Mouse (Mus musculus) limb, embryonic 14.5 days (tissue): ENCODE data around the gene Tmem8b. TPM values are rescaled to one million over a fixed set of nuclear protein-coding genes. Genes with fewer than 3 reads are reported as not detected.

ENCODE experiments used
- ATAC-seq: fragments of 200-750 bp; cut with Nextera tagmentation; 2 replicates; pipeline ENCODE4 v1.8.0; 2017; ENCODE audit warnings: low read depth, moderate number of reproducible peaks, moderate TSS enrichment; ENCODE audit not compliant: low FRiP score
- DNase-seq: peaks from one replicate; pipeline ENCODE4 v3.0.0-alpha.2; 2015; ENCODE audit warnings: low spot score
- H3K27ac ChIP-seq: fragments of 300-500 bp; sonication (generic); replicated peaks from 2 replicates; pipeline ENCODE4 v1.5.1; 2014; ENCODE audit warnings: low read depth, mild to moderate bottlenecking, low read length, moderate library complexity, mixed read lengths
- H3K27me3 ChIP-seq: fragments of 300-500 bp; sonication (generic); 2 replicates; pipeline ENCODE4 v1.6.1; 2014; ENCODE audit warnings: low read length, mixed read lengths; ENCODE audit not compliant: control insufficient read depth, insufficient read depth
- H3K36me3 ChIP-seq: fragments of 300-500 bp; sonication (generic); 2 replicates; pipeline ENCODE4 v1.6.1; 2014; ENCODE audit warnings: mild to moderate bottlenecking, low read length, moderate library complexity, mixed read lengths; ENCODE audit not compliant: control insufficient read depth, insufficient read depth
- H3K4me1 ChIP-seq: fragments of 300-500 bp; sonication (generic); 2 replicates; pipeline ENCODE4 v1.6.1; 2014; ENCODE audit warnings: antibody characterized with exemption, low read length, mixed read lengths; ENCODE audit not compliant: control insufficient read depth, insufficient read depth
- H3K4me2 ChIP-seq: fragments of 300-500 bp; sonication (generic); replicated peaks from 2 replicates; pipeline ENCODE4 v1.6.1; 2014; ENCODE audit warnings: low read depth, mild to moderate bottlenecking, low read length, moderate library complexity; ENCODE audit not compliant: severe bottlenecking
- H3K4me3 ChIP-seq: fragments of 300-500 bp; sonication (generic); replicated peaks from 2 replicates; pipeline ENCODE4 v1.5.1; 2014; ENCODE audit warnings: low read length
- H3K9ac ChIP-seq: fragments of 300-500 bp; sonication (generic); 2 replicates; pipeline ENCODE4 v1.6.1; 2014; ENCODE audit warnings: mild to moderate bottlenecking, low read depth, low read length, moderate library complexity; ENCODE audit not compliant: severe bottlenecking
- H3K9me3 ChIP-seq: fragments of 300-500 bp; sonication (generic); 2 replicates; pipeline ENCODE4 v1.6.1; 2016; ENCODE audit warnings: low read length; ENCODE audit not compliant: control insufficient read depth
- POLR2A ChIP-seq: fragments of 200-500 bp; IDR thresholded peaks from 2 replicates; pipeline ENCODE4 v1.8.0; 2012; ENCODE audit warnings: inconsistent platforms, mild to moderate bottlenecking, moderate library complexity, borderline replicate concordance; ENCODE audit not compliant: insufficient read depth, insufficient read length; ENCODE audit errors: extremely low read depth
- WGBS: fragments of 180-500 bp; shearing (Covaris S2); extraction: QIAGEN DNeasy Blood & Tissue Kit; methylation state at CpG from one replicate; pipeline ENCODE4 v1.1.7; 2014; 5-methylcytosine and 5-hydroxymethylcytosine counted together
- polyA plus RNA-seq, 2 experiments: library from polyadenylated mRNA; depleted of rRNA in 1 of 2; stranded (reverse) in 1 of 2; unstranded in 1 of 2; fragments of >200 nt; fragmentation: Nextera tagmentation in 1 of 2; extraction: Ambion mirVana in 1 of 2; gene quantifications; 2 replicates each; pipeline versions ENCODE4 v1.2.1 to v1.2.3; 2012 to 2014

Gene Tmem8b
- polyA plus RNA-seq, 2 experiments: 3.8 to 16.0 TPM

GRCm38 (mm10) chr4:43631046-43631955 is 37.5 kb upstream of the Tmem8b start, which contains the start of gene Npr2:
TSS of gene Npr2 (plus strand) at chr4:43631935.
- Histone ChIP-seq H3K4me2 (peak within 1 kb of the TSS; percentile 93), H3K27ac (peak within 1 kb of the TSS; percentile 74), H3K9me3 (no peaks in the 10 kb centered on the region), H3K4me3 (peak within 1 kb of the TSS; percentile 68), H3K9ac (peak within 1 kb of the TSS; percentile 97), H3K27me3 (no peaks in the 10 kb centered on the region), H3K4me1 (peaks cover 26% of the 10 kb centered on the region), H3K36me3 (no peaks in the 10 kb centered on the region)
- TF ChIP-seq POLR2A: no peak
- ATAC-seq (peak; percentile 66), DNase-seq (peak; percentile 34)
- 1% methylated on average over 32 of the region's 70 CpGs for WGBS

- H3K27me3 ChIP-seq: no peaks in the 10 kb centered on the region
- peaks cover 26% of the 10 kb centered on the region for H3K4me1 ChIP-seq
- no peaks in the 10 kb centered on the region for H3K9me3 ChIP-seq
- DNase-seq: no peak
- H3K4me2 ChIP-seq: peak overlapping the region; percentile 93
- TF ChIP-seq POLR2A: no peak
- H3K9ac ChIP-seq: peak overlapping the region; percentile 97
- peak overlapping the region; percentile 68 for H3K4me3 ChIP-seq
- H3K36me3 ChIP-seq: no peaks in the 10 kb centered on the region
- 46% methylated on average over 42 of the region's 42 CpGs for WGBS
- peak; percentile 3; the same call in 1 of the 2 replicates for ATAC-seq
- peak overlapping the region; percentile 74; the same call in 1 of the 2 replicates for H3K27ac ChIP-seq
These were observed 36.5 kb upstream of the Tmem8b start for GRCm38 (mm10) chr4:43631956-43632920.

GRCm38 (mm10) chr4:43633296-43633695 is 35.5 kb upstream of the Tmem8b start:
- H3K36me3 ChIP-seq: no peaks in the 10 kb centered on the region
- H3K27ac ChIP-seq: no peak overlapping the region
- ATAC-seq: no peak
- 81% methylated on average over 8 of the region's 8 CpGs for WGBS
- H3K9ac ChIP-seq: peak overlapping the region; percentile 97; the same call in 1 of the 2 replicates
- no peaks in the 10 kb centered on the region for H3K9me3 ChIP-seq
- H3K4me3 ChIP-seq: peak overlapping the region; percentile 68; the same call in 1 of the 2 replicates
- peaks cover 26% of the 10 kb centered on the region for H3K4me1 ChIP-seq
- no peak for TF ChIP-seq POLR2A
- DNase-seq: no peak
- peak overlapping the region; percentile 93 for H3K4me2 ChIP-seq
- no peaks in the 10 kb centered on the region for H3K27me3 ChIP-seq

- no peaks in the 10 kb centered on the region for H3K9me3 ChIP-seq
- no peak for TF ChIP-seq POLR2A
- H3K4me1 ChIP-seq: peaks cover 26% of the 10 kb centered on the region
- WGBS: 92% methylated on average over 2 of the region's 2 CpGs
- H3K9ac ChIP-seq: no peak overlapping the region
- DNase-seq: no peak
- H3K27ac ChIP-seq: no peak overlapping the region
- H3K36me3 ChIP-seq: no peaks in the 10 kb centered on the region
- H3K4me2 ChIP-seq: peak overlapping the region; percentile 93
- no peaks in the 10 kb centered on the region for H3K27me3 ChIP-seq
- ATAC-seq: no peak
- no peak overlapping the region for H3K4me3 ChIP-seq
These were observed 35.0 kb upstream of the Tmem8b start for GRCm38 (mm10) chr4:43633736-43634135.

- no peak overlapping the region for H3K27ac ChIP-seq
- H3K4me1 ChIP-seq: peaks cover 26% of the 10 kb centered on the region
- H3K9ac ChIP-seq: no peak overlapping the region
- no peaks in the 10 kb centered on the region for H3K36me3 ChIP-seq
- no peak for DNase-seq
- no peak for ATAC-seq
- H3K4me2 ChIP-seq: no peak overlapping the region
- TF ChIP-seq POLR2A: no peak
- no peaks in the 10 kb centered on the region for H3K27me3 ChIP-seq
- WGBS: 89% methylated on average over 7 of the region's 7 CpGs
- H3K9me3 ChIP-seq: no peaks in the 10 kb centered on the region
- no peak overlapping the region for H3K4me3 ChIP-seq
These were observed 34.0 kb upstream of the Tmem8b start for GRCm38 (mm10) chr4:43634621-43635374.
